Mouse (Mus musculus): Measurements from ENCODE around the gene Myo19.

DNA sequence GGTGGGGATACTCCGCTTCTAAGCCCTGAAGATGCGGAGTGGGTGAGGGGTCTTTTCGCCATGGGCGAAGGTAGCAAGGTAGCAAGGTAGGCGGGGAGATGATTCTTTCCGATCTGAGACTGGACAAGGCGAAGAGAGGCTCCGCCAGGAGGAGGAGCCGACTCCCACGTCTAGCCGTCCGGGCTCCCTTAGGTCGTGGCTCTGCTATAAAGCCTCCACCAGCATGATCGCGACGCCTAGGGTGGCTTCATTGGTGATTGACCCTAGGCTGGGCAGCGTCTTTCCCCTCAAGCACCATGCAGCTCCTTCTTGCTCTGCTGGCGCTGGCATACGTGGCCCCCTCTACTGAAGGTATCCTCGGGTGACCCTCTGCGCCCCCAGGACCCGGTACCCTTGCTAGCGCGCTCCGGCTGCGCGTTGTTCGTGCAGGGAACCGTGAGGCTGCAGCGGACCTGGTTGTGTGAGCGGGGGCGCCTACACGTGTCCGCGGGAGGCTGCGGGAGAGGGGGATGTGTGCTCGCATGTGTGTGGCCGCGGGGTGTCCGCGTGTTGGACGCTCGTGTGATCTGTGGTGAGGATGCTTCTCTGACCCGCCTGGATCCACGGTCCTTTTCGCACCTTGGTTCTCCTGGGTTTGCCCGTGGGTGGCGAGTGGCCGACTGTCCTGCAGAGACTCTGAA, 77.8 kb downstream of the Myo19 start, which contains the start of gene Car4:
- peak; percentile 76 for TF ChIP-seq POLR2A (IDR thresholded peaks at IDR 0.05; ENCODE audit: extremely low read depth, insufficient read depth, low read length)
- no peak for TF ChIP-seq CTCF (IDR thresholded peaks at IDR 0.05; ENCODE audit: extremely low read depth, insufficient read depth, low read length)
